Mouse (Mus musculus) stomach, postnatal 0 days (tissue): Measurements from ENCODE around the gene Hipk1. TPM values are rescaled to one million over a fixed set of nuclear protein-coding genes. Genes with fewer than 3 reads are reported as not detected.

Source experiments
- ATAC-seq: fragments of 200-750 bp; cut with Nextera tagmentation; 2 replicates; pipeline ENCODE4 v1.8.0; 2017; ENCODE audit not compliant: low FRiP score, low TSS enrichment
- DNase-seq: peaks from one replicate; pipeline ENCODE4 v3.0.0-alpha.2; 2016; ENCODE audit warnings: low spot score
- H3K27ac ChIP-seq: fragments of 300-500 bp; sonication (generic); replicated peaks from 2 replicates; pipeline ENCODE4 v1.5.1; 2014; ENCODE audit warnings: mild to moderate bottlenecking, control low read depth
- H3K27me3 ChIP-seq: fragments of 300-500 bp; sonication (generic); 2 replicates; pipeline ENCODE4 v1.6.1; 2014; ENCODE audit warnings: low read length; ENCODE audit not compliant: control insufficient read depth, insufficient read depth
- H3K36me3 ChIP-seq: fragments of 300-500 bp; sonication (generic); 2 replicates; pipeline ENCODE4 v1.6.1; 2014; ENCODE audit warnings: low read length, mixed read lengths; ENCODE audit not compliant: control insufficient read depth, insufficient read depth
- H3K4me1 ChIP-seq: fragments of 300-500 bp; sonication (generic); replicated peaks from 2 replicates; pipeline ENCODE4 v1.6.1; 2014; ENCODE audit warnings: antibody characterized with exemption; ENCODE audit not compliant: control insufficient read depth, insufficient read depth
- H3K4me2 ChIP-seq: fragments of 300-500 bp; sonication (generic); replicated peaks from 2 replicates; pipeline ENCODE4 v1.6.1; 2014; ENCODE audit warnings: low read depth, mild to moderate bottlenecking, control low read depth, moderate library complexity
- H3K4me3 ChIP-seq: fragments of 300-500 bp; sonication (generic); 2 replicates; pipeline ENCODE4 v1.5.1; 2014; ENCODE audit warnings: low read depth, low read length, control low read depth
- H3K9ac ChIP-seq: fragments of 300-500 bp; sonication (generic); 2 replicates; pipeline ENCODE4 v1.6.1; 2014; ENCODE audit warnings: mild to moderate bottlenecking, low read length, control low read depth, mixed read lengths
- H3K9me3 ChIP-seq: fragments of 300-500 bp; sonication (generic); 2 replicates; pipeline ENCODE4 v1.6.1; 2016; ENCODE audit warnings: low read length; ENCODE audit not compliant: control insufficient read depth
- CTCF ChIP-seq: IDR thresholded peaks from 2 replicates; pipeline ENCODE4 v1.5.1; 2016; ENCODE audit warnings: antibody characterized with exemption, low read depth, mild to moderate bottlenecking, moderate library complexity
- EP300 ChIP-seq: optimal IDR thresholded peaks from 2 replicates; pipeline ENCODE3; 2016; ENCODE audit warnings: antibody characterized with exemption
- WGBS: fragments of 180-500 bp; shearing (Covaris S2); extraction: QIAGEN DNeasy Blood & Tissue Kit; methylation state at CpG from one replicate; pipeline ENCODE4 v1.1.7; 2014; 5-methylcytosine and 5-hydroxymethylcytosine counted together
- polyA plus RNA-seq: library from polyadenylated mRNA; unstranded; fragments of >200 nt; fragmentation: Nextera tagmentation; extraction: Ambion mirVana; gene quantifications from 2 replicates; pipeline ENCODE4 v1.2.1, GENCODE M21; 2015

Hipk1 gene
- polyA plus RNA-seq, 1 experiment from 2014 or later, result 6.7 TPM

DNA sequence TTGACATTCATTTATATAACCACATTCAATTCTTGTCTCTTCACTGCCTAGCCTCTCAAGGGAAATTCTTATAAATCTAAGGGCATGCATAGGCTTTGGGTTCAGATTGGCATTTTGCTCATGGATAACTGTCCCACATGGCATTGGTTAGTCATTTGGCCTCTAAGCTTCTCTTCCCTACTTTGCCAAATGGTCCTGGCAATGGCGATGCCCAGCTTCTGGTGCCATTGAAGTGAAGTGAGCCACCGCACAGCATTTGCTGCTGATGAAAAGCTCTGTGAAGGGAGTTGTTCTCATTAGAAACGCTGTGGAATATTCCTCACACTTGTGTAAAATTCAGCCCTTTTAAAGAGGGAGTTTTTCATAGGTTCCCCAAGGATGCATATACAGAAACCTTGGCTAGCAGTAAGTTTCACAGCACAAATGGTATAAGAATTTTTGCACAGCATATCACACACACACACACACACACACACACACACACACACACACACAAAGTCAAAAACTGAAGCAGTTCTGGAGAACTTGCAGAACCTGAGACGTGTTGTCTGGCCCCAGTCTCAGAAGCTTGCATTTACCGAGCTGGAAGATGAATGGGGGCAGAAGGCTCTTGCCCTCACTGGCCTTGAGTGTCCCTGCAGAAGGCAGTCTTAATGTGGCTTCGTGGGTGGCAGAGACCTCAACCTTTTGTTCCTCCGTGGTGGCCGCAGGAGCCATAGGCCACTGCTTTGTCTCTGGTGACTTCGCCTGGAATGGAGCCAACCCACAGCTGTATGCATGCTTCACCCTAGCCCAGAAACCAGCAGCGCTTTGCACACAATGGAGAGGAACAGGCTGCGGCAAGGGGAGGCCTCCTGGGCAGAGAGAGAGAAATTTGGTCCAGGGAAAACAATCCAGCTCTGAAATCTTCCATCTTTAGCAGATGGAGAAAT, 75.3 kb downstream of the Hipk1 start:
- TF ChIP-seq EP300 (no peak), CTCF (no peak)
- ATAC-seq (no peak), DNase-seq (no peak)
- no peaks in the 10 kb centered on the region for H3K9me3 ChIP-seq
- H3K27ac ChIP-seq, result no peak overlapping the region
- H3K4me3 ChIP-seq, result no peak overlapping the region
- WGBS, result 33% methylated on average over 11 of the region's 11 CpGs
- no peak overlapping the region for H3K4me2 ChIP-seq
- H3K4me1 ChIP-seq, result no peaks in the 10 kb centered on the region
- no peaks in the 10 kb centered on the region for H3K36me3 ChIP-seq
- H3K27me3 ChIP-seq, result no peaks in the 10 kb centered on the region
- H3K9ac ChIP-seq, result no peak overlapping the region

DNA sequence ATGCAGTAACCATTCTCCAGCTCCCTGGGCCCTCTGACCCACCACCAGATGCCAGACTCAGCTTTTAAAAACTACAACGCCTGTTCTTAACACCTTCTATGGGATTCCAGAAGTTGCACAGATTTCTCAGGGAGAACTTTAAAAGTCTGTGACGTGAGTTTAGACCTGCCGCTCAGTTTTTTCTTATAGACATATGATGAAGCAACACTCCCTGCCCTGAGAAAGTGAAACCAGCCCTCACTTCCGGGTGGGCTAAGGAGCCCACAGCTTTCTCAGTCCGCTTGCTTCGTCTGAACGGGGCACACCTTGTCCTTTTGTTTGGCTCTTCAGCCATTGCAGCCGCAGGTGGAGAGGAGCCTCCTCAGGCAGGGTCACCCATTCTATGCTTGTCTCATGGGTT, 76.4 kb downstream of the Hipk1 start:
- no peak overlapping the region for H3K9ac ChIP-seq
- H3K27ac ChIP-seq, result no peak overlapping the region
- H3K4me2 ChIP-seq, result no peak overlapping the region
- TF ChIP-seq CTCF (no peak), EP300 (no peak)
- ATAC-seq (no peak), DNase-seq (no peak)
- no peaks in the 10 kb centered on the region for H3K36me3 ChIP-seq
- no peak overlapping the region for H3K4me3 ChIP-seq
- no peaks in the 10 kb centered on the region for H3K27me3 ChIP-seq
- WGBS, result 74% methylated on average over 8 of the region's 8 CpGs
- no peaks in the 10 kb centered on the region for H3K9me3 ChIP-seq
- no peaks in the 10 kb centered on the region for H3K4me1 ChIP-seq

DNA sequence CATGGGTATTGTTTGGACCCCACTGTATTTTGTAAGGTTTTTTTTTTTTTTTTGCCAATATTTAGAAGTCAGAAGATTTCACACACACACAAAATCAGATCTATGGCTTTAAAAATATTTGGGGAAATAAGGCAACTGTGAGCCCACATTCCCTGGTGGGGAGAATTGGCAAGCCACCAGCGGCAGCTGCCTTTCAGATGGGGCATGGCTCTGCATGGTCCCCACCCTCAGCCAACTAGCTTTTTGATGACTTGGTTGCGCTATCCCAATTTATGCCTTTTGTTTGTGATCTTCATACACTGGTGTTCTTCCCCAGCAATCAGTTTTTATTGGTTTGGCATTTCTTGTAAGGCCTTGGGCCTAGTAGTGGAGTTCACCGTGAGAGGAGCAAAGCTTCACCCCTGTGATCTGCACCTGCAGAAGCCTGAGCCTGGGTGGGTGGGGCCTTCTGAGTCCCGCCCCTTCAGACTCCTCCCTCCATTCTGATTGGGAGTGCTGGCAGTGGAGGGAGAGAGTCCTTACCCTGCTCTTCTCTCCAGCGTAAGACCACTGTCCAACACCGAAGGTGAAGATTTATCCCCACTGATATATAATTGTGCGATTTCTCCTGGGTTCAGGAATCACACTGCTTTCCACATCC, 77.0 kb downstream of the Hipk1 start:
- ATAC-seq (no peak), DNase-seq (no peak)
- Histone ChIP-seq H3K4me3 (no peak overlapping the region), H3K9ac (no peak overlapping the region), H3K27me3 (no peaks in the 10 kb centered on the region), H3K9me3 (no peaks in the 10 kb centered on the region), H3K4me1 (no peaks in the 10 kb centered on the region), H3K4me2 (no peak overlapping the region), H3K27ac (no peak overlapping the region), H3K36me3 (no peaks in the 10 kb centered on the region)
- WGBS, result 71% methylated on average over 7 of the region's 7 CpGs
- TF ChIP-seq CTCF, result no peak
- TF ChIP-seq EP300, result no peak

DNA sequence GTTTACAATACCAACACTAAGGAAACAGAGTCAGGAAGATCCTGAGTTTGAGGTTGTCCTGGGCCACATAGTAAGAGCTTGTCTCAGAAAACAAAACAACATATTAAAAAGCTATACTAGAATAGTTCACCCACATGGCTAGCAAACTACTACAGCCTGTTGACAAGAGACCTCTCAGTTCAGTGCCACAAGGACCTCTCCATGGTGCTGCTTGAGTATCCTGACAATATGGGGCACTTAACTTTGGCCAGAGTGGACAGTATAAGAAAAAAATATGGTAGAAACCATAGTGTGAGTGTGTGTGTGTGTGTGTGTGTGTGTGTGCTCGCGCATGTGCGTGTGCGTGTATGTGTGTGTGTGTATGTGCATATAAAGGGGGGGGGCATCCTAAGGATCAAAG, 79.2 kb downstream of the Hipk1 start:
- Histone ChIP-seq H3K9ac (no peak overlapping the region), H3K4me1 (no peaks in the 10 kb centered on the region), H3K9me3 (no peaks in the 10 kb centered on the region), H3K27me3 (no peaks in the 10 kb centered on the region), H3K4me2 (no peak overlapping the region), H3K36me3 (no peaks in the 10 kb centered on the region), H3K27ac (no peak overlapping the region), H3K4me3 (no peak overlapping the region)
- 97% methylated on average over 4 of the region's 4 CpGs for WGBS
- DNase-seq (no peak), ATAC-seq (no peak)
- TF ChIP-seq EP300 (no peak), CTCF (no peak)

DNA sequence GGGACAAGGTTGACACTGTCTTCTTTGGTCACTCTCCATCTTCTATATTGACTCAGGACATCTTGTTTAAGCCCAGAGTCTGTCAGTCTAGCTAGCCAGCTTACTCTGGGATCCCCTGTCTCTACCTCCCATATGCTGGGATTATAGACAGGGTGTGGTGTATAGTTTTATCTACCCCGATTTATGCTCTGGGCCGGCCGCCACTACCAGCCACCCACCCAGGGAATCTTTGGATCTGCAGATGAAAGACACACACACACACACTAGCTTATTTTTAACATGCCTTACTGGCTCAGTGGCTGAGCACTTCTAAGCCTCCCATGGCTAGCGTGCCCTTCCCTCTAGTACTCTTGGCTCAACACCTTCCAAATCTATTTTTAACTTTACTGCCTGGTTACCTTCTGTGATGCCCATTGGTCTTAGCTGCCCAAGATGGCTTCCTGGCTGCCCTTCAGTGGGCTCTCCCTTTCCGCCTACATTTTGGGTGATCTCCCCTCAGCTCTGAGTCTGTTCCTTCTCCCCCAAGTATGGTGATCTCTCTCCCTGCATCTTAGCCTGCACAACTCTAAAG, 81.8 kb downstream of the Hipk1 start:
- no peak overlapping the region for H3K4me3 ChIP-seq
- H3K9me3 ChIP-seq, result no peaks in the 10 kb centered on the region
- no peaks in the 10 kb centered on the region for H3K27me3 ChIP-seq
- DNase-seq (no peak), ATAC-seq (no peak)
- 86% methylated on average over 5 of the region's 5 CpGs for WGBS
- H3K9ac ChIP-seq, result no peak overlapping the region
- no peak for TF ChIP-seq EP300
- TF ChIP-seq CTCF, result no peak
- no peaks in the 10 kb centered on the region for H3K36me3 ChIP-seq
- no peak overlapping the region for H3K27ac ChIP-seq
- no peaks in the 10 kb centered on the region for H3K4me1 ChIP-seq
- no peak overlapping the region for H3K4me2 ChIP-seq

DNA sequence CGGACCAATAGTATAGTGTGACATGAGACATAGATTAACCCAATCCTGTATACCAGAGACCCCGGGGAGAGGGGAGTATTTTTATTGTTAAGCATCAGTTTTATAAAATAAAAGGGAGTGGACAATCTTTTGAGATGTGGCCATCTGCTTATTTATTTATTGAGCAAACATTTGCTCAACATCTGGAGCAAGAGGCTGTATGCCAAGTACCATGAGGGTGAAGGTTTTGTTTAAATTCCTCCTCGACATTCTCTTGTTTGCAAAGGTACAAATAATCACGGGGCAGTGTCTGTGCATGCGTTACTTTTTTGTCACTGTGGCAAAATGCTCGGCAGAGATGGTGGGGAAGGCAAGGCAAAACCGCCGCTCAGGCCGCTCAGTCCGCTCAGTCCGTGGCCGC, 85.9 kb downstream of the Hipk1 start:
- ATAC-seq, result no peak
- DNase-seq, result no peak
- H3K4me3 ChIP-seq, result no peak overlapping the region
- no peaks in the 10 kb centered on the region for H3K9me3 ChIP-seq
- H3K27me3 ChIP-seq, result no peaks in the 10 kb centered on the region
- no peaks in the 10 kb centered on the region for H3K4me1 ChIP-seq
- no peak overlapping the region for H3K27ac ChIP-seq
- TF ChIP-seq CTCF, result no peak
- TF ChIP-seq EP300, result no peak
- H3K4me2 ChIP-seq, result no peak overlapping the region
- H3K36me3 ChIP-seq, result no peaks in the 10 kb centered on the region
- WGBS, result 61% methylated on average over 12 of the region's 12 CpGs
- H3K9ac ChIP-seq, result no peak overlapping the region
